Mouse (Mus musculus) hindbrain, embryonic 15.5 days (tissue): ENCODE data around the gene Ccr8. TPM values are rescaled to one million over a fixed set of nuclear protein-coding genes. Genes with fewer than 3 reads are reported as not detected.
A peak's percentile ranks its signal among the peaks of the same experiment; 100 is the strongest.

Experiments used
- ATAC-seq: fragments of 200-750 bp; cut with Nextera tagmentation; 2 replicates; pipeline ENCODE4 v1.8.0; 2017; ENCODE audit warnings: low read depth, moderate number of reproducible peaks, moderate TSS enrichment; ENCODE audit not compliant: low FRiP score
- H3K27ac ChIP-seq: fragments of 300-500 bp; sonication (generic); replicated peaks from 2 replicates; pipeline ENCODE4 v1.5.1; 2015; ENCODE audit warnings: mild to moderate bottlenecking, inconsistent platforms
- H3K27me3 ChIP-seq: fragments of 300-500 bp; sonication (generic); 2 replicates; pipeline ENCODE4 v1.6.1; 2015; ENCODE audit warnings: control low read depth, inconsistent platforms
- H3K36me3 ChIP-seq: fragments of 300-500 bp; sonication (generic); 2 replicates; pipeline ENCODE4 v1.6.1; 2015; ENCODE audit warnings: control low read depth, inconsistent platforms
- H3K4me1 ChIP-seq: fragments of 300-500 bp; sonication (generic); replicated peaks from 2 replicates; pipeline ENCODE4 v1.6.1; 2015; ENCODE audit warnings: control low read depth, inconsistent platforms
- H3K4me2 ChIP-seq: fragments of 300-500 bp; sonication (generic); 2 replicates; pipeline ENCODE4 v1.6.1; 2015; ENCODE audit warnings: moderate library complexity, mild to moderate bottlenecking, inconsistent platforms
- H3K4me3 ChIP-seq: fragments of 300-500 bp; sonication (generic); 2 replicates; pipeline ENCODE4 v1.5.1; 2015; ENCODE audit warnings: mild to moderate bottlenecking, inconsistent platforms
- H3K9ac ChIP-seq: fragments of 300-500 bp; sonication (generic); 2 replicates; pipeline ENCODE4 v1.6.1; 2015; ENCODE audit warnings: inconsistent platforms
- H3K9me3 ChIP-seq: fragments of 300-500 bp; sonication (generic); 2 replicates; pipeline ENCODE4 v1.6.1; 2016; ENCODE audit warnings: control low read depth, inconsistent platforms
- WGBS: fragments of 180-500 bp; shearing (Covaris S2); methylation state at CpG from one replicate; pipeline ENCODE4 v1.1.7; 2015; 5-methylcytosine and 5-hydroxymethylcytosine counted together
- polyA plus RNA-seq: library from polyadenylated mRNA; unstranded; fragments of >200 nt; fragmentation: Nextera tagmentation; extraction: Ambion mirVana; gene quantifications from 2 replicates; pipeline ENCODE4 v1.2.1, GENCODE M21; 2015

The Ccr8 gene
- polyA plus RNA-seq, 1 experiment from 2014 or later, result not detected

DNA sequence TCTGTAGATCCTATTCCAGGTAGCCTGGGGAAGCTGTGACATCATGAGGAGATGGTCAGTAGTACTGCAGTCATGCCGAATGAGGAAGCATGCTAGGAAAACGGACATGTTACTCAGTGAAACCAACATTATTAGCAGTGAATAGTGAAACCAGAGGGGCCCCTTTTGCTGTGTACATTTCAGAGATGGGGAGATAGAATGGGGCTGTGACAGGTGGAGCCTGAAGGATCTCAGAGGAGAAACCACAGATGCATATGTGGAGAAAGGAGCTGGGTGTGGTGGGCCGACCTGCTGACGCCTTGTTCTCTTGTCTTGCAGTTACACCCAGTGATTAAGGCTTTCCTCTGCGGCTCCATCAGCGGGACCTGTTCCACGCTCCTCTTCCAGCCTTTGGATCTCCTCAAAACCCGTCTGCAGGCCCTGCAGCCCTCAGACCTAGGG lies 24.3 kb downstream of the Ccr8 start:
- Histone ChIP-seq H3K36me3 (peaks cover 34% of the 10 kb centered on the region), H3K4me2 (no peak overlapping the region), H3K27ac (no peak overlapping the region), H3K4me3 (no peak overlapping the region), H3K9me3 (no peaks in the 10 kb centered on the region), H3K27me3 (no peaks in the 10 kb centered on the region), H3K4me1 (peaks cover 5% of the 10 kb centered on the region), H3K9ac (no peak overlapping the region)
- 89% methylated on average over 8 of the region's 8 CpGs for WGBS
- no peak for ATAC-seq

DNA sequence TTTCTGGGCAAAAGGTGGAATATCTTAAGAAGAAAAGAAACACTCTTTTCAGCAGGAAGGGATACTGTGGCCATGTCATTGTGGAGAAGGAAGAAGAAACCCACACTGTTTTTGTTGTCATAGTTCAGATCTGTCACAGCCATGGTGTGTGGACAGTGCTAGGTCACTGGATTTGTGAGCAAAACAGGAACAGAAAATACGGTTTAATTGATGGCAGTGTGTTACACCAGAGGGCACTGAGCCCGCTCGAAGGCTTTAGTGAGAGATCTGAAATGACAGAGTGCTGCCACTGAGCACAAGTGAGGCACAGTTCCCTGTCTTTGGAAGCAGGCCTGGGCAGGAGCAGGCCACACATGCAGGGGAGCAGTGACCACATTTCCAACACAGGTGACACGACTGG lies 26.3 kb downstream of the Ccr8 start:
- no peak overlapping the region for H3K4me2 ChIP-seq
- WGBS, result 91% methylated on average over 4 of the region's 4 CpGs
- H3K9ac ChIP-seq, result no peak overlapping the region
- no peak for ATAC-seq
- H3K4me1 ChIP-seq, result no peaks in the 10 kb centered on the region
- H3K27ac ChIP-seq, result no peak overlapping the region
- peaks cover 47% of the 10 kb centered on the region for H3K36me3 ChIP-seq
- no peak overlapping the region for H3K4me3 ChIP-seq
- no peaks in the 10 kb centered on the region for H3K9me3 ChIP-seq
- H3K27me3 ChIP-seq, result no peaks in the 10 kb centered on the region

DNA sequence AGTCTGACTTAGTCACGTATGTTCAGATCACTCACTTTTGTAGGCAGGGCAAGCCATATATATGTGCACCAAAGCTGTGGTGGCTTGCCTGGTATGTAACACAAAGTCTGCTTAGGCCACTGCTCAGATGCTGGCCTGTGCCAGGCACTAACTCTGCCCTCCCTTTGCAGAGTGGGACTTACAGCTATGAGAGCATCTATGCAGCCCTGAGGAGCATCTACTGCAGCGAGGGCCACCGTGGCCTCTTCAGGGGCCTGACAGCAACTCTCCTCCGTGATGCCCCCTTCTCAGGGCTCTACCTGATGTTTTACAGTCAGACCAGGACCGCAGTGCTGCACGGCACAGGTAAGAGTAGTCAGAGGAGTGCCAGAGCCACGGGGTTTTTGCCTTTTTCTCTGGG lies 28.6 kb downstream of the Ccr8 start:
- H3K27me3 ChIP-seq, result no peaks in the 10 kb centered on the region
- ATAC-seq, result no peak
- no peaks in the 10 kb centered on the region for H3K9me3 ChIP-seq
- no peaks in the 10 kb centered on the region for H3K4me1 ChIP-seq
- no peak overlapping the region for H3K27ac ChIP-seq
- WGBS, result 97% methylated on average over 7 of the region's 7 CpGs
- H3K4me3 ChIP-seq, result no peak overlapping the region
- peaks cover 57% of the 10 kb centered on the region for H3K36me3 ChIP-seq
- H3K9ac ChIP-seq, result no peak overlapping the region
- H3K4me2 ChIP-seq, result no peak overlapping the region

DNA sequence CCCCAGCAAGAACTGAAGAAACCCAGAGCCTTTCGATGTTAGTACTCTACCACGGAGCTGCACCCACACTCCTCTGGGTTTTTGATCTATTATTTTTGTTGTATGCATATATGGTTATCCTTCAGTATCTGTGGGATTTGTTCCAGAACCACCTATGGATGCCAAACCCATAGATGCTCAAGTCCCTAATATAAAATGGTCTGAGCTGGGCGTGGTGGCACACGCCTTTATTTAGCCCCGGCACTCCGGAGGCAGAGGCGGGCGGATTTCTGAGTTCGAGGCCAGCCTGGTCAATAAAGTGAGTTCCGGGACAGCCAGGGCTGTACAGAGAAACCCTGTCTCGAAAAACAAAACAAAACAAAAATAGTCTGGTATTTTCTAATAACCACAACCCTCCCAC lies 35.0 kb downstream of the Ccr8 start:
- WGBS, result 62% methylated on average over 11 of the region's 11 CpGs
- H3K4me3 ChIP-seq, result peak overlapping the region; percentile 94
- peak overlapping the region; percentile 80 for H3K27ac ChIP-seq
- peak overlapping the region; percentile 48 for H3K9ac ChIP-seq
- H3K9me3 ChIP-seq, result no peaks in the 10 kb centered on the region
- peak overlapping the region; percentile 65 for H3K4me2 ChIP-seq
- H3K27me3 ChIP-seq, result no peaks in the 10 kb centered on the region
- peaks cover 44% of the 10 kb centered on the region for H3K36me3 ChIP-seq
- peaks cover 19% of the 10 kb centered on the region for H3K4me1 ChIP-seq
- ATAC-seq, result peak; percentile 0; the same call in 1 of the 2 replicates

DNA sequence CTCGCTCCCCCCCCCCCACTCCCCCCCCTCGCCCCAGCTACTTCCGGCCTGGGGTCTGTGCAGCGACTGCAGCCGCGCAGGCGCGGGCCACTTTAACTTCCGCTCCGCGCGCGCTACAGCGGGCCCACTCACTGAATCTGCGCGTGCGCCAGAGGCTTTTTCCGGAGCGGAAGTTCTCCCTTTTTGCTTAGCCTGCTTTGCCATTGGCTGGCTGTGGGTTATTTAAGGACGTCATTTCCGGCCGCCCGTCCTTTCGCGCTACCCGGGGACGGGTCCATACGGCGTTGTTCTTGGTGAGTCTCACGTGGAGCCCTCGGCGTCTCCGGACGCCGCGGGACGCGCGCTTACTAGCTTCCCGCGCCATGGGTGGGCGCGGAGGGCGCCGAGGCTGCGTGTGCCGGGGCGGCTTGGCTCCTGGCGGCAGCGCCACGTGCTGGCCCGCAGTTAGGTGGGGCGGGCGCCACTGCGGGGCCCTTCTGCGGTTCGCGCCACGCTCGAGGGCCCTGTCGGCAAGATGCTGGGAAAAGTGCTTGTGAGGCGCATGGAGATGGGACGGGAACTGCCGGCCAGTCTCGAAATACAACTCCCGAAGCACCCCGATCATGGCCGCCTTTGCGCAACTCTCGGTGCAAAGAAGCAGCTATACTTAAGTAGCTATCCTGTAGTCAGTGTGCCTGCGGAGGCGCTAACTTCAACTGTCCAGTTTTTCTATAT lies 35.8 kb downstream of the Ccr8 start, which contains the start of gene Rpsa:
TSS of gene Rpsa (plus strand) at position 152 of the 714 bp plus-strand sequence.
- H3K36me3 ChIP-seq, result peaks cover 48% of the 10 kb centered on the region

DNA sequence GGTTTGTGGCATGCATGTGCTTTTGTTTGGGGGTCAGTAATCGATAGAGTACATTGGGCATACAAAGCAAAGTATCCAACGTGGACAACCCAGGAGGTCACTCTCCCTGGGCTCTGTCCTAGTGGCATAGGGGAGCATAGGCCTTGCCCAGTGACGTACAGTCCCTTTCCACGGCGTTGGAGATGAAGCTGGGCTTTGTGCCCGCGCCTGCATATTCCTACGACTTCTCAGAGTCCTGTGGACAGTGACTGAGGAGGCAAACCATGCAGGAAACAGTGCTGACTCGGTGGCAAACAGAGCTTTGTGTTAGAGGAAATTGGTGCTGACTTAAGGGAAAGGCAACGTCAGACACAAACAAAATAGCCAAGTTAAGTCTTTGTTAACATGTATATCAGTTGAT lies 37.4 kb downstream of the Ccr8 start:
- H3K27ac ChIP-seq, result no peak overlapping the region
- H3K4me2 ChIP-seq, result peak overlapping the region; percentile 67
- H3K9me3 ChIP-seq, result no peaks in the 10 kb centered on the region
- no peaks in the 10 kb centered on the region for H3K27me3 ChIP-seq
- peaks cover 37% of the 10 kb centered on the region for H3K36me3 ChIP-seq
- H3K4me3 ChIP-seq, result peak overlapping the region; percentile 94; the same call in 1 of the 2 replicates
- peaks cover 19% of the 10 kb centered on the region for H3K4me1 ChIP-seq
- 77% methylated on average over 10 of the region's 10 CpGs for WGBS
- peak overlapping the region; percentile 30; the same call in 1 of the 2 replicates for H3K9ac ChIP-seq
- no peak for ATAC-seq

More for the DNA sequence above, 35.8 kb downstream of the Ccr8 start, which contains the start of gene Rpsa:
- Histone ChIP-seq H3K4me1 (peaks cover 19% of the 10 kb centered on the region), H3K9ac (peak within 1 kb of the TSS; percentile 99), H3K9me3 (no peaks in the 10 kb centered on the region), H3K4me3 (peak within 1 kb of the TSS; percentile 94), H3K27ac (peak within 1 kb of the TSS; percentile 83), H3K27me3 (no peaks in the 10 kb centered on the region), H3K4me2 (peak within 1 kb of the TSS; percentile 67)
- ATAC-seq, result peak; percentile 97
- under 1% methylated on average over 63 of the region's 72 CpGs for WGBS

DNA sequence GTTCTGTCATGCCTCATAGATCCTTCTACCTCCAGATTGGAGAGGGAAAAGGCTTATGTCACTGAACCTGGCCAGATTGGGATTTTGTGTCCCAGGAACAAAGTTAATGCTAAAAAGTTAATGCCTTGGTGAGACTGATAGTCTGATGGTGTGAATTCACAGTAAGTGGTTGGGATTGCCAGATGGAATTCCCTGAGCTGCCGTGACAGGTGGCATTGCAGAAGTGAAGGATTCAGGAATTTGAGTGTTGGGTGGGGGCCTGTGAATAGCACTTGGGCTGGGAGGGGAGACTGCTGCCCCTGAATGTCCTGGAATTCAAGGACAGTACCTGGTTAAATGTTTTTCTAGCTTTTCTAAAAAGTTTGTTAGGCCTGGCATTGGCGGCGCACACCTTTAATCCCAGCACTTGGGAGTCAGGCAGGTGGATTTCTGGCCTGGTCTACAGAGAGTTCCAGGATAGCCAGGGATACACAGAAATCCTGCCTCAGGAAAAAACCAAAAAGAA lies 39.9 kb downstream of the Ccr8 start:
- peaks cover 18% of the 10 kb centered on the region for H3K4me1 ChIP-seq
- no peak overlapping the region for H3K9ac ChIP-seq
- H3K4me2 ChIP-seq, result no peak overlapping the region
- no peaks in the 10 kb centered on the region for H3K9me3 ChIP-seq
- no peaks in the 10 kb centered on the region for H3K27me3 ChIP-seq
- 88% methylated on average over 3 of the region's 3 CpGs for WGBS
- no peak overlapping the region for H3K4me3 ChIP-seq
- ATAC-seq, result no peak
- H3K36me3 ChIP-seq, result peaks cover 36% of the 10 kb centered on the region
- H3K27ac ChIP-seq, result no peak overlapping the region

DNA sequence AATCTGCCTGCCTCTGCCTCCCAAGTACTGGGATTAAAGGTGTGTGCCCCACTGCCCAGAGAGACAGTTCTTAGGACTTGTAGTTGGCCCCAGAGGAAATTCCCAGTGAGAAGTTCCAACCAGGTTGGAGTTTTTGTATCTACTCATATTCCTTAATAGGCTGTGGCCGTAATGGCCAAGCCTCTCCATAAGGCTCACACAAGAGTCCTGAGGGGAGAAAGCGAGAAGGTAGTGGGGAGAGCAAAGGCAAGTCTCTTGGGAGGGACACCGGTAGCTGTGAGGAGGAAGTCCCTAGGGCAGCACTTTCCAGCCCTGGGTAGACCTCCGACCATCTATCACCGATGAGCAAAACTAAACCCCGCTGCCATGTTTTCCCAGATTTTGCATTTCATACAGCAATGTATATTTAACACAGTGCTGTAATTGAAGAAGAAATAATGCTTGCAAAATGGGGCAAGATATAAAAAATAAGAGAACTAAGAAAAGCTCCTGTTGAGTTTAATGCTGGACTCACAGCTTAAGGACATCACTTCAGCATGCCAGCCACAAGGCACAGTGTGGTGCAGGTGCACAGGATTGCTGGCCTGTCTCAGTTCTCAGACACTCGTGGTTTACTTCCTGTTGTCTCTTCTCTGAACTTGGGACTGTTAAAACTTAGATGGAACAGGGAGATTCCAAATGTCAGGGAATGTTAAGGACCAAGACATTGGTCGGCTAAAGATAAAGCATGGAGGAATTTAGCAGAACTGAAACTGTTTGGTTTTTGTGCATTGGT lies 41.3 kb downstream of the Ccr8 start:
- Histone ChIP-seq H3K27ac (no peak overlapping the region), H3K4me1 (peaks cover 16% of the 10 kb centered on the region), H3K4me2 (no peak overlapping the region), H3K27me3 (no peaks in the 10 kb centered on the region), H3K4me3 (no peak overlapping the region), H3K9me3 (no peaks in the 10 kb centered on the region), H3K9ac (no peak overlapping the region), H3K36me3 (peaks cover 36% of the 10 kb centered on the region)
- WGBS, result 39% methylated on average over 8 of the region's 8 CpGs
- ATAC-seq, result no peak

DNA sequence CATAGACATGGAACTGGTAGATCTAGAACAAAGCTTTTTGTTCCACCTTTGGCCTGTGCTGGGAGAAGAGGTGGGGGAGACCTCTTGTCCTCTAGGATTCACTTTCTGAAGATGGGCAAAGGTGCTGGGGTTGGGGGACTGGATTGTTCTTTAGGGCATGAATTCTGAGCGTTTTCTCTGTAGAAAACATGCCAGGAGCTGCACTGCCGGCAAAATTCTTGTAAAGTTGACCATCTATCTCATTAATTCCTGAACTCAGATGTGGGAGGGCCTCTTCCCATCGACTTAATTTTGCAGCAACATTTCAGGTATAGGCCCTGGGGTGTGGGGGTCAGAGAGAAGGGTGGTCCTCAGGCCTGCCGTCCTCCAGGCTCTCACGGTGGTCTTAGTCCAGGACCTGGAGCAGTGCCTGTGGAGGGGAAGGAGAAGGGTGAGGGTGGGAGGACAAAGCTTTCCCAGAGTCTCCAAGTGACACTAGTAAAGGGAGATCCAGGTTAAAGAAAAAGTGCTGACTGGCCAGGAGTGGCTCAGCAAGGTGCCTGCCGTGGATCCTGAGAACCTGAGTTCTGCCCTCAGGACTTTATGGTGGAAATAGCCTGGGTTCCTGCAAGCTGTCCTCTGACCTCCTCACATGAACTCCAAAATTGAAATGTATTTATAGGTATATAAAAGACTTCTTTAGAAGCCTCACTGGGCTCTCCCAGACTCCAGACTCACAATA lies 42.0 kb downstream of the Ccr8 start:
- ATAC-seq, result no peak
- H3K36me3 ChIP-seq, result peaks cover 32% of the 10 kb centered on the region
- no peak overlapping the region for H3K4me3 ChIP-seq
- H3K9me3 ChIP-seq, result no peaks in the 10 kb centered on the region
- peaks cover 9% of the 10 kb centered on the region for H3K4me1 ChIP-seq
- 62% methylated on average over 6 of the region's 6 CpGs for WGBS
- H3K27me3 ChIP-seq, result no peaks in the 10 kb centered on the region
- H3K9ac ChIP-seq, result no peak overlapping the region
- no peak overlapping the region for H3K27ac ChIP-seq
- no peak overlapping the region for H3K4me2 ChIP-seq

DNA sequence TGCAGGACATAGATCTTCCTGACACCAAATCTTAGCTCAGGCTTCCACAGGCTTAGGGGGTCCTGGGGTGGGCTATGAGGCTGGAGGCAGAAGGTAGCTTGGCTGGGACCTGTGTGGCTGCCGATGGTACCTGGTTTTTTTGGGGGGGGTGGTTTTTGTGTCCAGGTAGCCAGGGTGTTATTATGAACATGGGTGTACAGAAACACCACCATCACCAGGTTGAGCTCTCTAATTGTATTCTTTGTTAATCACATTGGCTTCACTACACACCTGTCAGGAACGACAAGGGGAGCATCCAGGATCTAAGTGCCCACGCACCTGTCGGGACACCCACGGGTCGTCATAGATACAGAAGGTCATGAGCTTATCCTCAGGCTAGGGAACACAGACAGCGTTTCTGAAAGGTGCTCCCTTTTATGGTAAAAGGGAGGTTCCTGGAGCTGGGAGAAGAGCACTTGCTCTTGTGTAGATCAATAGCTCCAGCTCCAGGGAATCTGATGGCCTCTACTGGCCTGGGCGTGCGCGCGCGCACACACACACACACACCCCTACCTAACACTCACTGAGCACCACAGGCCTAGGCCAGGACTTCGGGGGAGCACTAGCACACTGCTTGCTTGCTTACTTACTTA lies 42.7 kb downstream of the Ccr8 start:
- ATAC-seq, result peak; percentile 35; the same call in 1 of the 2 replicates
- Histone ChIP-seq H3K4me1 (peaks cover 1% of the 10 kb centered on the region), H3K9ac (no peak overlapping the region), H3K9me3 (no peaks in the 10 kb centered on the region), H3K4me2 (no peak overlapping the region), H3K27ac (no peak overlapping the region), H3K27me3 (no peaks in the 10 kb centered on the region), H3K4me3 (no peak overlapping the region), H3K36me3 (peaks cover 27% of the 10 kb centered on the region)
- 84% methylated on average over 13 of the region's 13 CpGs for WGBS

DNA sequence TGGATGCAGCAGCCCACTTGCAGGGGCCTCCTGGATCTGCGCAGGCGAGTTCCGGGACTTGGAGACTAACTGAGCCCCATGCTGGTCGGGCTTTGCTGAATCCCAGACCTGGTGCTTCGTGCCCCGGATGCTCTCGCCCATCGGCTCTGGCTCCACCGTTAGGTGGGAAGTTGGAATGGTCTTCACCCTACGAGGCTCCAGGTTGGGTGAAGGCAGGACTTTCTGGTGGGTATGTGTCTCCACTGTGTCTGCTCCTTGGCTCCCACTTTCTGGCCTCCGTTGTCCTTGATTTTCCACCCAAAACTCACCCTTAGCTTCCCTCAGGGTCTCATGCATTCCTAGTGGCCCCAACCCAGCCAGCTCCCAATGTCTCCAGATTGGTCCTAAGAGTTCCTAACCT lies 43.5 kb downstream of the Ccr8 start:
- H3K27ac ChIP-seq, result no peak overlapping the region
- 92% methylated on average over 11 of the region's 11 CpGs for WGBS
- no peak overlapping the region for H3K4me3 ChIP-seq
- H3K9ac ChIP-seq, result no peak overlapping the region
- H3K9me3 ChIP-seq, result no peaks in the 10 kb centered on the region
- peaks cover 21% of the 10 kb centered on the region for H3K36me3 ChIP-seq
- H3K27me3 ChIP-seq, result no peaks in the 10 kb centered on the region
- no peak overlapping the region for H3K4me2 ChIP-seq
- no peak for ATAC-seq
- H3K4me1 ChIP-seq, result no peaks in the 10 kb centered on the region
